Mouse (Mus musculus): ENCODE data around the gene Mnd1. TPM values are rescaled to one million over a fixed set of nuclear protein-coding genes. Genes with fewer than 3 reads are reported as not detected.

Mnd1 gene
- total RNA-seq, 2 experiments from 2014 or later: 1.6 to 2.1 TPM

DNA sequence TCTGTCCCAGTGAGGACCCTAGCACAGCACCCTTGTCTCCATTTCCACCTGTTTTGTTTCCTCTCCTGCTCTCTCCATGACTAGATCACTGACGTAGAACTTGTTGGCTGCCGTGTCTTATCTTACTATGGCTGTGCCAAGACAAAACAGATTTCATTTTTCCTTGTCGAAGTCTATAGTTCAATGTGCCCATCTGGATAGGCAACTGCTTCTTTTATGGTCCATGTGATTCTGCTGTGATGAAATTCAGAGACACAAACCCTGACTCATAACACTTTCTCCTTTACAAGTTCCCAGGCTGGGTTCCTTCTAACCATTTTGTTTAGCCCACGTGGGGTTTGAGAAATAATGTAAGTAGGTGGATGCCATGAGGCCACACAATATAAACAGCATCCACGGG, 10.5 kb upstream of the Mnd1 start:
- intact Hi-C loops (cut with DNase I): no loop called here

GRCm38 (mm10) chr3:84165391-84165790, 9.8 kb upstream of the Mnd1 start:
- intact Hi-C loops (cut with DNase I): no loop called here

More for the DNA sequence above, 10.5 kb upstream of the Mnd1 start:
- DNase-seq (ENCODE audit: low spot score in 2 of 2): no peak

DNA sequence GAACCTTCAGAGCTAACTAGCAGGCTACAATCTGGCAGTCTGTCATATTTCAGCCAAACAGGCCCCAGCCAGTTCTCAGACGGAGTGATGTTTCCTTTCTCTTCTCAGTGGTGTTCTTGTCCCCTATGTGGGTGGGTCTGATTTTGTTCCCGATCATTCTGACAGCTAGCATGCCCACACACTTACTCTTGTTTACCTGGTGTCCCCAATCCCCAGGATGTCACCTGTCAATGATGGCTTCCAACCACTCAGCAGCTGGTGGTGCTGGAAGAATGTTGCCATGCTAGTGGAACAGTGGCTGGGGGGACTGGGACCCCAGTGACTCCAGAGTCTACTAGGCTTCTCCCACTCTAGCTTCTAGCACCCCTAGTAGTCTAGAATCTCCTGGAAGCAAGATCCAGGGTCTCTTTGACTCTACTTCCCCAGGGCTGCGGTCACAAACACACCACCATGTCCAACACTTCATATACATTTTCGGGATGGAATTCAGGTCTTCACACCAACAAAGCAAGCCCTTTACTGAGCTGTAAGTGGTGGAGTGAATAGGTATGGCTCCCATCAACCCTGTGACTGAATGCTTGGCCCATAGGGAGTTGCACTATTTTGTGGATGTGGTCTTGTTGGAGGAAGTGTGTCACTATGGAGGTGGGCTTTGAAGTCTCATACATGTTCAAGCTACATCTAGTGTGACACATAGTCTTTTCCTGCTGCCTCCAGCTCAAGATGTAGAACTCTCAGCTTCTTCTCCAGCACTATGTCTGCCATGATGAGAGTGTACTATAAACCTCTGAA, 2.2 kb upstream of the Mnd1 start:
- no peak for DNase-seq (ENCODE audit: low spot score in 2 of 2)
- intact Hi-C loops (cut with DNase I): loop anchor here (5.0 to 10.0 kb wide), 2 partner anchors 120 to 213 kb away; no protein-coding TSS in a partner anchor

More at GRCm38 (mm10) chr3:84165391-84165790, 9.8 kb upstream of the Mnd1 start:
- no peak for DNase-seq (ENCODE audit: low spot score in 2 of 2)

GRCm38 (mm10) chr3:84157011-84157410, 1.4 kb upstream of the Mnd1 start:
- intact Hi-C loops (cut with DNase I): loop anchor here (5.0 to 10.0 kb wide), 2 partner anchors 120 to 212 kb away; no protein-coding TSS in a partner anchor

GRCm38 (mm10) chr3:84156105-84156504, 519 bp upstream of the Mnd1 start:
- intact Hi-C loops (cut with DNase I): loop anchor here (5.0 to 10.0 kb wide), 2 partner anchors 119 to 211 kb away; no protein-coding TSS in a partner anchor
- no peak for DNase-seq (ENCODE audit: low spot score in 2 of 2)

More at GRCm38 (mm10) chr3:84157011-84157410, 1.4 kb upstream of the Mnd1 start:
- no peak for DNase-seq (ENCODE audit: low spot score in 2 of 2)

DNA sequence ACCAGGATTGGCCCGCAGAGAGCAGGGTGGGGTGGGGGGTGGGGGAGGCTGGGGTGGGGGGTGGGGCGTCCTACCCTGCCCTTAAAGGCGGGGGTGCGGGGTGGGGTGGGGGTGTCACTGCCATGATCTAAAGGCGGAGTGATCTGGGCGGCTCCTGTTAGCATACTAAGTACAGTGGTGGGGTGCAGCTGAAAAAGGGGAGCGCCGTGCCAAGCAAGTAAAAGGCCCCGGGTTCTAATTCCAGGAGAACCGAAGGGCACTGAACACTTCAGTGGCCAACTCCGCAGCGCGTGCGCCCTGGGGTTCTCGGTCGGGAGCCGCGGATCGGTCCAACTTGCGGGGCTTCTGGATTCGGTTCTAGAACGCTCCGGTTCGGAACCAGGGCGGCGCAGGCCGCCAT, 440 bp downstream of the Mnd1 start:
- no peak for DNase-seq (ENCODE audit: low spot score in 2 of 2)
- intact Hi-C loops (cut with DNase I): loop anchor here (5.0 to 10.0 kb wide), 2 partner anchors 118 to 210 kb away; no protein-coding TSS in a partner anchor

GRCm38 (mm10) chr3:84154721-84155141, 855 bp downstream of the Mnd1 start:
- intact Hi-C loops (cut with DNase I): loop anchor here (5.0 to 10.0 kb wide), 2 partner anchors 117 to 210 kb away; no protein-coding TSS in a partner anchor
- no peak for DNase-seq (ENCODE audit: low spot score in 2 of 2)

DNA sequence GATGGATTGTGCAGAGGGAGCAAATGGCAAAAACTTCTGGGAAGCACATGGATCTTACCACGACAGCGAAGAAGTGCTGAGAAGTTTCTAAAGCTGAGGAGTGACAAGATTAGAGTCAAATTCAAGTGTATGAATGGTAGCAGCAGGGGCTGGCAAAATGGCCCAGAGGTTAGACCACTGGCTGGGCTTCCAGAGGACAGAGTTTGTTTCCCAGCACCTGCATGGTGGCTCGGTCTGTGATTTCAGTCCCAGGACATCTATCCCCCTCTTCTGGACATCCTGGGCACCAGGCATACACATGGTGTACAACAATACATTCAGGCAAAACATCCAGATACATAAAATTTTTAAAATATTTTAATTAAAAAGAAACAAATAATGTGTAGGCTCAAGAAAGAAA, 5.8 kb downstream of the Mnd1 start:
- intact Hi-C loops (cut with DNase I): loop anchor here (10.0 kb wide), 1 partner anchor 205 kb away; no protein-coding TSS in a partner anchor
- DNase-seq (ENCODE audit: low spot score in 2 of 2): no peak

GRCm38 (mm10) chr3:84140947-84141346, 14.6 kb downstream of the Mnd1 start:
- no peak for DNase-seq (ENCODE audit: low spot score in 2 of 2)
- intact Hi-C loops (cut with DNase I): no loop called here

- intact Hi-C loops (cut with DNase I): no loop called here
- no peak for DNase-seq (ENCODE audit: low spot score in 2 of 2)
These were observed 19.1 kb downstream of the Mnd1 start for GRCm38 (mm10) chr3:84136509-84136908.

- intact Hi-C loops (cut with DNase I): no loop called here
- DNase-seq (ENCODE audit: low spot score in 2 of 2): no peak
These were observed 19.7 kb downstream of the Mnd1 start for GRCm38 (mm10) chr3:84135933-84136332.

- no peak for DNase-seq (ENCODE audit: low spot score in 2 of 2)
- intact Hi-C loops (cut with DNase I): no loop called here
These were observed 20.2 kb downstream of the Mnd1 start for GRCm38 (mm10) chr3:84135387-84135786.

DNA sequence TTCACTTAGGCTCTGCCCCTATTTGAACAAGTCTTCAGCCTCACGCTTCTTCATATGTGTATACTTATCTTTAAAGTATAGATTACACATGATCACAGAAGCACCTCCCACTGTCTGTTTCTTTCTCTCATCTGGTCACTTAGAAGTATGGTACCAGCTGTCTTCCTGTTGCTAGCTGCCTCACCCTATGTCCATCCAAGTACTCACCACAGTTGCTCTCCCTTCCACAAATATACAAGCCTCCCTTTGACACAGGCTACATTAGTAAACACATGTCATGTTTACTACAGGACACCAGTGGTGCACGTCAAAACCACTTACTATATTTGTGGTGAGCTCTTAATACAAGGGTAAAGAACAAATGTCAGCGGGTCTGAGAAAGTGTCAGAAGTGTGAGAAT, 24.2 kb downstream of the Mnd1 start:
- no peak for DNase-seq (ENCODE audit: low spot score in 2 of 2)
- intact Hi-C loops (cut with DNase I): no loop called here

- DNase-seq (ENCODE audit: low spot score in 2 of 2): no peak
These were observed 24.8 kb downstream of the Mnd1 start for GRCm38 (mm10) chr3:84130776-84131175.

GRCm38 (mm10) chr3:84128871-84129870, 26.4 kb downstream of the Mnd1 start:
- intact Hi-C loops (cut with DNase I): no loop called here

More at GRCm38 (mm10) chr3:84130776-84131175, 24.8 kb downstream of the Mnd1 start:
- intact Hi-C loops (cut with DNase I): no loop called here

DNA sequence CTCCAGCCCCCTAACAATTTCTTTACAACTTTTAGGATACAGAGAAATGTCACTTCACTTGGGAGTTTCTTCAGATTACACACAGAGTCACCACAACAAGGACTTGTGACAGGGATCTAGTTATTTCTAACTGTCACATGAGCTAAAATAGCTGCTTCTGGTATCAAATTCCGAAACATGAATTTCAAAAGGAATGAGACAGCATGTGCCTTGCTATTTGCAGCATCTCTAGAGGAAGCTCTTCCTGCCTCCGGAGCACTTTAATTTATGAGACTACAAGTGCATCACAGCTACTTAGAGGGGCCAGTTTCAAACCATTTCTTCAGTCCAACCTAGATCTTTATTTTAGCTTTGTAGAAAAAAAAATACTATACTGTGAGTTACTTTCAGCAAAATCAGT, 28.2 kb downstream of the Mnd1 start:
- intact Hi-C loops (cut with DNase I): no loop called here
- DNase-seq (ENCODE audit: low spot score in 2 of 2): no peak

More at GRCm38 (mm10) chr3:84128871-84129870, 26.4 kb downstream of the Mnd1 start:
- DNase-seq (ENCODE audit: low spot score in 2 of 2): no peak

GRCm38 (mm10) chr3:84126721-84127120, 28.9 kb downstream of the Mnd1 start:
- no peak for DNase-seq (ENCODE audit: low spot score in 2 of 2)
- intact Hi-C loops (cut with DNase I): no loop called here

GRCm38 (mm10) chr3:84125704-84126289, 29.8 kb downstream of the Mnd1 start:
- no peak for DNase-seq (ENCODE audit: low spot score in 2 of 2)
- intact Hi-C loops (cut with DNase I): no loop called here

- no peak for DNase-seq (ENCODE audit: low spot score in 2 of 2)
- intact Hi-C loops (cut with DNase I): loop anchor here (2.0 kb wide), 1 partner anchor 177 kb away; no protein-coding TSS in a partner anchor
These were observed 32.1 kb downstream of the Mnd1 start for GRCm38 (mm10) chr3:84123461-84123860.
